Mouse (Mus musculus): ENCODE measurements at regions not wholly inside any gene's neighbourhood (a gene's known extent, or its start where the extent isn't known, plus 50 kb on each side); places are given as distances from the start of the nearest gene placed in this dataset.

GRCm38 (mm10) chr13:119364160-119364559 is 64.2 kb upstream of the Paip1 start:
- TF ChIP-seq HCFC1 (IDR thresholded peaks at IDR 0.05; ENCODE audit: borderline replicate concordance, insufficient read depth, low read length) (no peak), ZC3H11A (IDR thresholded peaks at IDR 0.05; ENCODE audit: borderline replicate concordance, low read depth, low read length) (no peak), ZNF384 (IDR thresholded peaks at IDR 0.05; ENCODE audit: low read depth, low read length) (no peak)

All from ES-E14 (cell line).